Mouse (Mus musculus): Measurements from ENCODE around the gene Gm9639. TPM values are rescaled to one million over a fixed set of nuclear protein-coding genes. Genes with fewer than 3 reads are reported as not detected.

Gene Gm9639
- polyA plus RNA-seq, 1 experiment from 2014 or later, result not detected

Other genes with a start within 250 kb of the Gm9639 start
- gene Pttg1ip, start 213.4 kb downstream of the Gm9639 start, polyA plus RNA-seq (2021), result 339 TPM
- gene Sumo3, start 189.0 kb downstream of the Gm9639 start, polyA plus RNA-seq (2021), result 235 TPM
- 5.5 TPM for gene Gm49325, start 188.9 kb downstream of the Gm9639 start, polyA plus RNA-seq (2021)
- gene Ube2g2, start 172.8 kb downstream of the Gm9639 start, polyA plus RNA-seq (2021), result 67.6 TPM
- gene Tspear, start 108.5 kb downstream of the Gm9639 start, polyA plus RNA-seq (2021), result not detected
- gene Gm19402, start 104.3 kb downstream of the Gm9639 start, polyA plus RNA-seq (2021), result not detected
- gene Gm9508, start 97.8 kb downstream of the Gm9639 start, polyA plus RNA-seq (2021), result not detected
- not detected for gene Gm10272, start 88.5 kb downstream of the Gm9639 start, polyA plus RNA-seq (2021)
- not detected for gene Gm10024, start 83.6 kb downstream of the Gm9639 start, polyA plus RNA-seq (2021)
- not detected for gene Gm10142, start 79.3 kb downstream of the Gm9639 start, polyA plus RNA-seq (2021)
- gene Krtap12-1, start 74.5 kb downstream of the Gm9639 start, polyA plus RNA-seq (2021), result not detected
- not detected for gene Gm10100, start 68.6 kb downstream of the Gm9639 start, polyA plus RNA-seq (2021)
- not detected for gene Gm18596, start 52.4 kb downstream of the Gm9639 start, polyA plus RNA-seq (2021)
- gene Gm9736, start 43.7 kb downstream of the Gm9639 start, polyA plus RNA-seq (2021), result not detected
- gene Gm3233, start 35.4 kb downstream of the Gm9639 start, polyA plus RNA-seq (2021), result not detected
- gene Gm3238, start 23.8 kb downstream of the Gm9639 start, polyA plus RNA-seq (2021), result not detected
- gene Gm7138, start 18.1 kb downstream of the Gm9639 start, polyA plus RNA-seq (2021), result not detected
- gene Gm3250, start 12.5 kb downstream of the Gm9639 start, polyA plus RNA-seq (2021), result not detected
- gene Gm7137, start 6.9 kb downstream of the Gm9639 start, polyA plus RNA-seq (2021), result not detected
- gene Gm19668, start 4.1 kb upstream of the Gm9639 start, polyA plus RNA-seq (2021), result not detected
- not detected for gene Gm9507, start 16.8 kb upstream of the Gm9639 start, polyA plus RNA-seq (2021)
- not detected for gene Gm2696, start 19.6 kb upstream of the Gm9639 start, polyA plus RNA-seq (2021)
- not detected for gene Krtap10-4, start 32.0 kb upstream of the Gm9639 start, polyA plus RNA-seq (2021)
- gene Krtap10-10, start 40.9 kb upstream of the Gm9639 start, polyA plus RNA-seq (2021), result not detected
- not detected for gene Gm36176, start 51.7 kb upstream of the Gm9639 start, polyA plus RNA-seq (2021)
- gene Gm10318, start 57.8 kb upstream of the Gm9639 start, polyA plus RNA-seq (2021), result not detected
- gene Gm3285, start 66.9 kb upstream of the Gm9639 start, polyA plus RNA-seq (2021), result not detected
- gene Lrrc3, start 107.5 kb upstream of the Gm9639 start, polyA plus RNA-seq (2021), result 0.01 TPM
- gene Trpm2, start 175.5 kb upstream of the Gm9639 start, polyA plus RNA-seq (2021), result 0.21 TPM
- gene 1810043G02Rik, start 183.4 kb upstream of the Gm9639 start, polyA plus RNA-seq (2021), result 38.5 TPM
- gene Pfkl, start 215.0 kb upstream of the Gm9639 start, polyA plus RNA-seq (2021), result 131 TPM
- 0.26 TPM for gene Dnmt3l, start 246.9 kb upstream of the Gm9639 start, polyA plus RNA-seq (2021)
- 0.13 TPM for gene Aire, start 248.5 kb upstream of the Gm9639 start, polyA plus RNA-seq (2021)

Measured in Patski (cell line).